Mouse (Mus musculus) thymus, postnatal 4 days (tissue): ENCODE data around the gene Dlg2.
A peak's percentile ranks its signal among the peaks of the same experiment; 100 is the strongest.

ENCODE experiments used
- DNase-seq: peaks from one replicate; pipeline ENCODE4 v3.0.0; 2021

The Dlg2 gene

DNA sequence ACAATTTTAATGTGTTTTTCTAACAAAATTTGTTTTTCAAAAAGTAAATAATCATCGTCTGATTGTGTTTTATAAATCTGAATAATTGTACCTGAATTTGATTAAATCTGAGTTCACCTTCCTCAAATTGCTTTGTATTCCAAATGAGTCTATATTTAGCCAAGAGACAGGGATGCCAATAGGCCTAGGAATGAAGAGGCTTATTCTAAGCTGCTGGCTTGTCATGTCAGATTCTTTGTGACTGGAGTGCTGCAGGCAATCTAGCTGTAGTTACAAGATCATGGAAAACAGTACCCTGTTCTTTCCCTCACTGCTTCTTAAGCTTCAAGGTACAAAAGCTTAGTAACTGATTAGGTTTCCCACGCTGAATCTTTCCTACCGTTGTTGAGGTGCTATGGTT lies 811.9 kb downstream of the Dlg2 start:
- DNase-seq: no peak

DNA sequence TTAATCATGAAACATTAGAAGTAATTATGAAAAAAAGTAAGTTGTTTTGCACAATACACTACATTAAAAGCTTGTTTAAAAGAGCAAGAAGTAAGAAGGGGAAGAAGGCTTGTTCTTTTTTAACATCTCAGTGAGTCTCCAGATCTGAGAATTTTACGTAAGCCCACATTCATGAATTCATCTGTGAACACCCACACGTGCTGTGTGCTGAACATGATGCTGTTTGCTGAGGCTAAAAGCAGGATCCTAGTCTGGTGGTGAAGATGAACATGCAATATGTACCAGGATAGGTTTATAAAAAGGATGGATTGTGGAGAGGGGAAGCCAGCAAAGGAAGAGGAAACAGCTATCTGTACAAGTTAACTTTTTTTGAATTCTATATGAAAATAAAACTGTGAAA lies 819.7 kb downstream of the Dlg2 start:
- DNase-seq: no peak

DNA sequence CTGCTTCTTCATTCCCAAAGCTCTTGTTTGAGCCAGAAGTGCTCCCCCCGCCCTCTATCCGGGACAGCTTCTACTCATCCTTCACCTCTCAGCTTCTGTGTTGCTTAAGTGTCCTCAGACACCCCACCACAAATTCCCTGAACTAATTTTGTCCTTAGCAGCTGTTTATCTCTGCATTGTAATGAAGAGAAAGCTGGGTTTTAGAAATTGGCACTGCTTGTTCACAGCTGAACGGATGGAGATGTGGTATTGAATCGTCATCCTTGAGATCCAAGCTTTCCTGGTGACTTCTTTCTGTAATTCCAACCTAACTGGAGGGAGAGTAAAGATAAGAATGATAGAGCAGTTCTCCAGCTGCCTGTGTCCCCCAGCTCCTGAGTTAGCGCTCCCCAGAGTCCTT lies 834.7 kb downstream of the Dlg2 start:
- DNase-seq: no peak

DNA sequence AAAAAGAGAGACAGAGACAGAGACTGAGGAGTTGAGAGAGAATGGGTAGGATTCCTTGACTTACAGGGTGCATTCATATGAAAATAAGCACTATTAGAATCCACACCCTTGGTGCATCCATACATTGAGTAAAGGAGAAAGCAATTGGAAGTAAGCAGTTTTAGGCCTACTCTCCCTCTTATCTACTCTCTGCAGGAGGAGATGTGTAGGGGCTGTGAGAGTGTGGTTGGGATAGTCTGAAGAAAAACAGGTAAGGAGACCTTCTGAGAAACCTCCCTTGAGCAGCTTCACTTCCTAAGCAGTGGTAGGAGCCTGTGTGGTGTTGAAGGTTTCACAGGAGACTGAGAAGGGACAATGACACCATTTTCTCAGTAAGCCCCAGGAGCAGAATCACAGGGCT lies 868.6 kb downstream of the Dlg2 start:
- no peak for DNase-seq

DNA sequence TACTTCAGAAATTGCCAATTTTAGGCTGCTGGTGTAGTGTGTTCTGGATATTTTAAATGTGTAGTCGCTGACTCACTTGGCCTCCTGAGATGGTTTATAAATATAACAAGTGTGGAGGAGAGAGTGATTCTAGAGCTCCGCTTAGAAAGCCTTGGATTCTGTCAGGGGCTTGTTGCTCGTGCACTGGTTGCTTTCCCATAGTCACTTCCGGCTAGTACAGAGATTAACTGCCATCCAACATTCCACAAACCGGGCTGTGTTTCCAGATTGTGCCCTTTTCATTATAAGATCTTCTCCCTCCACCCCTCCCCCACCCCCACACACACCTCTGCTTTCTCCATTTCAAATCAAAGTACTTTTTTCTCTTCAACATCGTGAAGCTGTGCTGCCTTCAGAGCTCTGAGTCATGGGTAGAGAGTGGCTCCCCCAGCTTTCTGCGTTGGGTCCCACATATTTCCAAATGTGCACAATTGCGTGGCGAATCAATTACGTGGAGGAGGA lies 893.4 kb downstream of the Dlg2 start:
- DNase-seq: no peak

DNA sequence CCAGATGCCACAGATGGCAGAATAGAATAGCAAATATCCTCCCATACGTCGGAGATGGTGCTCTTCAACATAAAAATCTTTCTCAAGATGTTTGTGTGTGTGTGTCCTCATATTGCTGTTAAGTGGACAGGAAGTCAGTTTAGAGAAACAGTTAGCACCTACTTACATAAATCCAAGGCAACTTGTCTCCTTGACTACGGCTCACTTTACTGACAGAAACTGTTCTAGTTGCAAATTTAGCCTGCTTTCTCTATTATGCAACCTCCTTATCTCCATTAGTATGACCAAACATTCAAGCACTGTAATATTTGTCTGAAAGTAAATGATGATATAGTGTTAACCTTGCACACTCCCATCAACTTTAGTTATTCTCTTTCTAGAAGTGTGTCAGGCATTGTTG lies 905.8 kb downstream of the Dlg2 start:
- DNase-seq: no peak

DNA sequence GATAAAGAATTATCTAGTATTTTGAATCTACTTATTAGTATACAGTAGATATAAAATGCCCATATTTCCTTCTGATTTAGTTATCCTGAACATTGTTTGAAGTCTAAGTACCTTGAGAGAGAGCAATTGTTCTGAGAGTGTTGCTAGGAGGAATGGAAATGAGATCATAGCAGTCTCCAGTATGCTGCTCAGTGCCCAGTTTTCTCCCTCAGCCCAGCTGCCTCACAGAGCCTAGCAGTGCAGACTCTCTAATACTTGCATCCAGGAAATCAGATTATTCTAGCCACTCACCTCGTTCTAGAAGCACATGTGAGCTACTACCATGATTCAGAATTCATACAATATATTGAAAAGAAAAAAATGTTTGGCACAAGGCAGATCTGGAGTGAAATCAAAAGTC lies 907.4 kb downstream of the Dlg2 start:
- no peak for DNase-seq

DNA sequence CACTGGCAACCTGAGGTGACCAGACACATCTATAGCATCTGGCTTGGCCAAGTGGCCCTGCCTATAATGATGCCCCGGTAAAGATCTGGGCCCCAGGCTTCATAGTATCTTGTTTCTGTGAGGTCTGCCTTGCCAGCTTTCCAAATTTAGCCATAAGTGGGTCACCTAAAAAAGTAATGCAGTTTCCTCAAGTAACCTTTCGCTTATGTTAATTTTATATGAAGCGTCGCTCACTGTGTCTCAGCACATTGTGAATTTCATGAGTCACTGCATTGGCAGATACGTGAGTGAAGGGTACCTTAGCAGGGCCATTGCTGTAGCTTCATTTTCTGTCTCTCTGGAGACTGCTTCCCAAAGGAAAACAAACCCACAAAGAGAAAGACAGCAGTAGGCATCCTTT lies 912.8 kb downstream of the Dlg2 start:
- no peak for DNase-seq

DNA sequence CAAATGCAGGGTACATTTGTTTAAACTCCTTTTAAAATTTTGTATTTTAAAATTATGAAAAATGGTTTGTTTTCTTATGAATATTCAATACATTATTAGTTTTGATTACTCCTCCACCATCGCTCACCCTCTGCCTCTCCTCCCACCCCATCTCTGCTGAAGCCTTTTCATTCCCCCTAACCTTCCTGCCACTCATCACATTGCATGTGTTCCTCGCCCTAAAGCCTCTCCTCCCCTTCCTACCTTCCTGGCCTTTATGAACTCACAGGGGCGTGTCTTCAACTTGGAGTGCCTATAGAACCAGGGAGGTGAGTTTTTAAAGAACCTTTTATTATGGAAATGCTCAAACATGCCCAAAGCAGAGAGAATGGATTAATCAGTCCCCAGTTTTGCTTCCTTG lies 921.4 kb downstream of the Dlg2 start:
- no peak for DNase-seq

DNA sequence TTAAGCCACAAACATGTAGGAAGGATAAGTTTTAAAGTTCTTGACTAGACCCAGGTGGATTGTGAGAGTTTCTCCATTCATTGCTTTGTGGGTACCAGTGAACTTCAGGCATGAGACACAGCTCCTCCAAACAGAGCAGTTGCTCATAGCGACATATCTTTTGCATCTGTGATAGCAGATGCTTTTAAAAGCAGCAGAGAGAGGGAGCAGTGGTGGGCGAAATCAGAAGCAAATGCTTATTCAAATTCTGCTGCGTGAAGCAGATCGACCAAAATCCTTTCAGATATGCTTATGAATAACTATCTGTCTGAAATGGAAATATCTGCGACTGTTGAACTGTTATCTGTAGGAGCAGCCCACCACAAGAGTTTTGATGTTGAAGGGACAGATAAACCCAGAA lies 935.6 kb downstream of the Dlg2 start:
- DNase-seq: no peak

DNA sequence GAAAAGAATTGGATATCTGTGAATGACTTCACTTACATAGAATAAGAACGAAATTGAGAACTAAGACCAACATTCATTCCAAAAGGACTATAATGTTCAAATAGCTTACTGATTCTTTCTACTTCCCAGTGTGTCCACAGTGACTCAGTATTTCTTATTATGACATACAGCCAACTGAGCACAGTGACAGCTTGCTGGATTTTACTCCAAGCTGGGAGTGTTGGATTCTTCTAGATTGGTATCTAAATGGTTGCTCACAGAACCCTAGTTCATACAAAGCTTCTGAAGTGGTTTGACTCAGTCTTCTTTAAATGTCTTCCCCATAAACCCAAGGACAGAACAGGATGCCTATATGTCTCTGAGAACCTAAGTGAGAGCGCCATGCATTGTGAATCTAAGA lies 937.7 kb downstream of the Dlg2 start:
- no peak for DNase-seq

DNA sequence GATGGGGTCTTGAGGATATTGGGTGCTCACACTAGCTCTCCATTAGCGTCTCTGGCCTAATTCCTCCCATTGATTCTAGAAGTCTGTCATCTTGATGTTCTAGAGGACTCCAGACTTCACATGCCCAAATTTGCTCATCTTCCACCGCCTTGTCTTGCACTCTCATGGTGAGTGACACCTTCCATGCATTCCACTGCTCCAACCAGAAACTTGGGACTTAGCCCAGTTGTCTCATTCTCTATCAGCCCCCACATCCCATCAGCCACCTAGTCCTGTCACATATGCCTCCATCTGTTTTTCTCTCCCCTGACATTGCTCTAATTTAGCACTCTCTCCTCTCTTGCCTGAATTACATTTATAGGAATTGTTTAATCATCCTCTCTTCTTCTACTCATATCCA lies 938.3 kb downstream of the Dlg2 start:
- DNase-seq: no peak

DNA sequence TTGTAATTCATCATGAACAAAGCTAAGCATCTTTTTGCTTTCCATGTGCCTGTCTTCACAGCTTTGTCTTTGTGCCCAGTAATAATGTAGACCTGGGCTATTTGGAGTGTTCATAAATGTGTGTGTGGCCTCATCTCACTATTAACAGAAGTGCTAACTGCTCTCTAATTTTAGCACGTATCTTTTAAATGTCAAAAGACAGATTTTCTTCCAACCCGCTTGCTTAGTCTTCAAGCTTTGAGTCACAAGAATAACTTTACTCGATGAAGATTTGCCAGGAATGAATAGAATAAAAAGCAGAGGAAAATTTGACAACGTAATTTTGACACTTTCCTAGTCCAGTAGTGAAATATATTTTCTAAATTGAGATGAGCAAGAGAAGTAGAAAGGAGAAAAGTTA lies 943.7 kb downstream of the Dlg2 start:
- DNase-seq: no peak

DNA sequence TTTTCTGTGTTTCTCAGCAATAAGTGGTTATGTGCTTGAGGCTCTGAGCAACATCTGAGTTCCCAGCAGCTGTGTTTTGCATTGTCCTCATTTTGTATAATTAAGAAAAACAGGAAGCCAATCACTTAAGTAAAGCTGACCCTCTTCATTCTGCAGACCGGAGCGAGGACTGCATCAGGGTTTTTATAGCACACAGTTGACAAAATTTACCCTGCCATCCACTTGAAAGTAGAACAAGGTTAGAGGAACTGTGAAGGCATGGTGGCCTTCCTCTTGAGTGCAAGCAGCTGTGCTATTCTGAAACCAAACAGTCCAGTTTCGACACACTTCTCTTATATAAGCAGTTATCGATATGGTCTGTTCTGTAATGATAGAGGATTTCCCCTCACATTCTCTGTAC lies 947.3 kb downstream of the Dlg2 start:
- DNase-seq: no peak

DNA sequence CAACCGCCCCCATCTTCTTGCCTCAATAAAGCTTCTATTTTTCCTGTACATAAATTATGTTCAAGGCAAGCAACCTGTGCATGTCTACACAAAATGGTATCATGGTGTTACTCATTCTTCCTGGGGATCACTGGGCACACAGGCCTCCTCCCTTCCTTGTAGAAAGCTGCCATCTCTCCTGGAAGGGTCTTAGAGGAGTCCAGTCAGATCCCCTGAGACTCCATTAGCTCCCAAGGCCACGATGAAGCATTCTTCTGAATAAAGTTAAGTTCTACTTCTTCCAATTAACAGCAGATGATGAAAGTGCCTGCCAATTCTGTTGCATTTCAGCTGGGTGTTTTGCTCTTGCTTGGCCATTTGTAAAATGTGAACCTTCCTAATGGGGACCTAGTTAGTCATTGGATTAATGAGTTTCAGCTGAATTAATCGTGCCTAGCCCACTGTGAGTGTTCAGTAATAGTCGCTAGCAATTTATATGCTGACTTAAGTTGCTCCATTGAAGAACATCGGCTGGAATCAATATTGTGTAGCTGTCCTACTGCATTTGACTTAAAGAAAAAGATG lies 953.3 kb downstream of the Dlg2 start:
- no peak for DNase-seq

DNA sequence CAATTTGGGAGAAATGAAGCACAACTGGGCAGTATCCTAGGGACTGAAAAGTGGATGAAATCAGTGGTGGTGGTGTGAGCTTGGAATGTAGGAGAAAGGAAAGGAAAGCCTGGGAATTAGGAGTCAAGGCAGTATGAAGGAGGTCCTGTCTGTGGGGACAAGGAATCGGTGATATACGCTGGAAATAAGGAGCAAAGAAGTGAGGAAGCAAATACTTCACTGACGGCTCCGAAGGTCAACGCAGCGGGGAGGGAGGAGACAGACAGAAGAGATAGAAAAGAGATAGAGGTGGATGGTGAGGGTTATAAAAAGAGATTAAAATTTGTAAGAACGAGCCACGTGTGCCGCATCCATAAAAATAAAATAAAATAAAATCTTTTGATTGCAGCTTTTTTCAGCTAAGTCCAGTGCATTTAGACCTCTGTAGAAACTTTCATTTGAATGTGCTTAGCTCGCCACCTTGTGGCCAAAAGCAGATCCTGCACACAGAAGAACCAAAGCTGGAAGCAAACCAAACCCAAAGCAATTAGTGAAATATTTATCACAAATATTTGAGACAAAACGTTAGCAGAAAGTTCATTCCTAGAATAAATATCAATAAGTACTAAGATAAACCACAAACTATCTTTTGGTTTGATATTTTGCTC lies 955.2 kb downstream of the Dlg2 start:
- peak; percentile 35 for DNase-seq

DNA sequence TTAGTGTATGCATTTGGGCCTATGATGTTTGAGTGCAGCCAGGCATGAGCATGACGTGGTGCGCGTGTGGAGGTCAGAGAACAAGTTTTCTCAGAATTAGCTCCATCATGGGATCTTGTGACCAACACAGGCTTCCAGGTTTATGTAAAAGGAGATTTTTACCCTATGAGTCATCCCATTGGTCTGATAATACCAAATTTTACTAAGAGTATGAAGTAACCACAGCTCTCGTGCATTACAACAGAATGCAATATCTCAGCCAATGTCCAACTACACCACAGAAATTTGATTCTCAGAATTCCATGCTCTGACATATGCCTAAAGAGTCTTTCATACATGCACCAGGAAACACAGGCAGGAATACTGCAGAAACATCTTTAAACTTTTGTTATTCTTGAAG lies 956.1 kb downstream of the Dlg2 start:
- no peak for DNase-seq

DNA sequence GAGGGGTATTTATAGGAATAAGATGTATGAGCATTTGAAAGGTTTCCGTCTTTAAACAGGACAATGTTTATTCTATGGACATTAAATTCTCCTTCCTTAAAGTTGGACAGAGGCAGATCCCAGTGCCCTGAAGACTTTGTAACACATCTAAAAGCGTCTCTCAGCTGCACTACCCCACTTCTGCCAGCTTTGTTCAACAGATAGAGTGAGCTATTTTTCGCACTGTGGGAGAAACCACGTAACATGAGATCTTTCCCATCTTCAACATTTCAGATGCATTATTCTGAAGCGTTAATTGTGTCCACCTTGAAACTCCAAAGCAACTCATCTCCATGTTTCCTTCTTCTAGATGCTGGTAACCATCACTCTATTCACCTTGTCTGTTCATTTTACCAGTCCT lies 958.3 kb downstream of the Dlg2 start:
- no peak for DNase-seq

DNA sequence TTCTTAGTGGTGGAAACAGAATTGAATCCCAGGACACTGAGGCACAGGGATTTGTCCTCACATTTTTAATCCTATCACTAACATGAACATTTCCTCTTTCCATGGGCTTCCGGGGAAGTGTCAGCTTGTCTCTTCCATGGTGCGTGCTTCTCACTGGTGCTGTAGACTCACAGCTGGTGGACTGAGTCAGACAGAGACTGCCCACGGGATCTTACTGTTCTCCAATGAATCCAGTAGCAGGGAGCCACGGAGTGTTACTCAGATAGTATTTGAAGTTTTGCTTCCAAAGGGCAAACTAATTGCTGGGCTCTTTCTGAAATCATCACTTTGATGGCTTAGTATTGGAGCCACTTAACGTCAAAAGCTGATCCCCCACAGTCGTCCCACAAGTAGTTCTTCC lies 963.9 kb downstream of the Dlg2 start:
- DNase-seq: no peak

DNA sequence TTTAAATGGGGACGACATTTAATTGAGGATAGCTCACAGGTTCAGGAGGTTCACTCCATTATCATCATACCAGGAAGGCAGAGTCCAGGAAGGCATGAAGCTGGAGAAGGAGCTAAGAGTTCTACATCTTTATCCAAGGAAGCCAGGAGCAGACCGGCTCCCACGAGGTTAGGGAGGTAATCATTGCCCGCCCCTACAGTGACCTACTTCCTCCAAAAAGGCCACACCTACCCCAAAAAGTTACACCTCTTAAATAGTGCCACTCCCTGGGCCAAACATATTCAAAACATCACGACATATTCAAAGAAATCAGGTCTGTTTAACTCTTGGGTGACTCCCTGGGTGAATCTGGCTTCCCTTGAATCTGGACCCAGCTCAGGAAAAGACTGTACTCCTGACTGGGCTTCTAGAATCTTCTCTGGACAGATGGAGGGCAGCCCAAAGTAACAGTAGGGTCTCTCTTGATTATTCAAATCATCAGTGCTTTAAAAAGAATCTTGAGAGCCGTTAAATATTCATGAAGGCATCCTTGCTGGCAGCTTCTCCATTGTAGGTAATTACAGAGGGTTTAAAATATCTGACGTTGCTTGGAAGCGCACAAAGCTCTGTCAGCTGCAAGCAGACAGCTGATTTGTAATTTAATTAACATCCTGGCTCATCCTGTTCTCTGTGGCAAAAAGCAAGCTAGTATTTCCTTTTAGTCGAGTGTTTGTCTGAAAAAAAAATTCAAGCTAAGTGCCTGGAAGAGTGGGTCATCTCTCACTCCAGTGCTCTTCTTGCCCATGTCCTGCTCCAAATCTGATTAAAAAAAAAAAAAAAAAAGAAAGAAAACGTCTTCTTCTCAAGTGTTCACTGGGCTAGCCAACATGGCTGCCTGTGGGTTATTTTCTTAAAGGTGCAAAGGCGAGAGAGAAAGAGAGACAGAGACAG lies 966.2 kb downstream of the Dlg2 start:
- DNase-seq: no peak

DNA sequence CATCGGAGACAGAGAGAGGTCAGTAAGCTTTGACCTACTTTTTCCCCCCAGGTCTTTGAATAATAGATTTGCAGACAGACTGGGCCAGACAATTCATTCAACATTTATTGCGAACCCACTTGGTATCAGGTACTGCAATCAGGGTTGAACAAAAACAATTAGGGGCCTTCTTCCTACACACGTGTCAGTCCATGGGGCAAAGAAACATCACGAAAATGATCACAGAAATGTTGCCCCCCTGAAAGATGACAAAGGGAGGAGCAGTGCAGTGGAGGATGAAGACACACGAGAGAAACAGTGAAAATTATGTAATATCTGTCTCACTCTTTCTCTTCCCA lies 966.9 kb downstream of the Dlg2 start:
- no peak for DNase-seq

DNA sequence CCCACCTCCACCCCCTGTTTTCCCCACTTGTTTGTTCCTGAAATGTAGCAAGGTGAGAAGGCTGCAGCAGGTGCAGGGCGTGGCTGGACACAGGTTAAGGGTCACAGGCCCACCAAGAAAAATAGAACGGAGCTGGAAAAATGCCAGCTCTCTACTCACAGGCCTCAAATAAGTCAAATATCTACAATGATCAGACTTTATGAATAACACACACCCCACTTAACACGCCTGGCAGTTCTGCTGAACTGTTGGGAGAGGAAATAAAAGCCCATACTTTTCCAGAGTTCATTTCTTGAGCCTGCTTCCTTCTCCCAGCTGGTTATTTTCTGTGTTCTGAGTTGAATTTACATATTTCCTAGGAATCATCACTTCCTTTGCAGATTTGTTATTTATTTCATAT lies 967.4 kb downstream of the Dlg2 start:
- no peak for DNase-seq

DNA sequence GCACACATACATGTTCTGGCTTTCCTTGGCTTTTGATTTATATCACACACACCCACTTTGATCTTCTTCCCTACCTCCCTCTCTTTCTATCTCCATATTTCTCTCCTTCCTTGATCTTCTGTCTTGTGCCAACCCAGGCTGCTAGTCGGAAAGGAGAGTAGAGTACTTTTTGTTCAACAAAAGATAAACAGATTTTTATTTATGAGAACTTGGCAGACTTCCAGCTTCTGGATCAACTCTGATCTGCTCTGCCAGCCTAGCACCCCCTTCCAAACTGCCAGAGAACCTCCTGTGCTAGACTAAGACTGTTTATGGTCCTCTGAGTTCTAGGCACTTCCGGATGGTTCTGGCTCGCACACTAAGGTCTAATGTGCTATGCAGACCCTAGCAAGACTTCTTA lies 968.3 kb downstream of the Dlg2 start:
- DNase-seq: no peak

DNA sequence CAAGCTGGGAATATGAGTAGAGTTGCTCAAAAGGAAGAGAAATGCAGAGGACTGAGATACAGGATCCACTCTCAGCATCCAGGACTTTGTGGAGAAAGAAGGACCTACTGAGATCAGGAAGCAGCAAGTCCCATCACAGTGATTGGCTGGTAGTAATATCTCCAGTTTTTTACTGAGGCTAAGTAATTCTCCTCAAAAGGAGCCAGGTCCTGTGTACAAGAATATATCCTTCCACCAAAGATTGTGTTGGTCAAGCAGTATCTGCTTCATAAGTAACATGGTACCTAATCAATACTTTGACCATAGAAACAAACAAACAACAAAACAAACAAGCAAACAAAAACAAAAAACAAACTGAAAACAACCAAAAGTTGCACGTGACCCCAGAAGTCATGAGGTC lies 980.3 kb downstream of the Dlg2 start:
- DNase-seq: no peak
